ENCODE assay signal across 28 mouse cellular contexts in genomic region chr10:118477297-118477696, GRCm38 (mm10). TPM values are rescaled to one million over a fixed set of nuclear protein-coding genes. Genes with fewer than 3 reads are reported as not detected.
DNase-seq lines count a peak whose midpoint lies in the region; ATAC-seq lines count a peak whose summit lies in the region.
"Had no signal": no experiment of that assay in that cellular context is flagged by ENCODE, and none has a peak within 500 bp of the region (broad histone marks: within the 10 kb centered on the region; RNA-seq: fewer than 3 reads in every experiment).

No protein-coding gene starts in this region.

- 76% methylated on average over 2 of the region's 2 CpGs for whole genome bisulfite sequencing in intestine, embryonic 16.5 days

- no peaks in the 10 kb centered on the region for H3K27me3 ChIP-seq in intestine, embryonic 16.5 days (replicated peaks; ENCODE audit: control insufficient read depth, insufficient read depth, low read length)
- H3K27me3 ChIP-seq: CH12.LX; embryonic facial prominence, embryonic 15.5 days; forebrain, embryonic 15.5 days; heart, embryonic 15.5 days; hindbrain, embryonic 13.5 days; Patski had no signal

- no peak overlapping the region for H3K4me2 ChIP-seq in intestine, embryonic 16.5 days (ENCODE audit: low read depth, low read length)
- H3K4me2 ChIP-seq: embryonic facial prominence, embryonic 15.5 days; forebrain, embryonic 15.5 days; heart, embryonic 11.5 days; heart, embryonic 15.5 days; hindbrain, embryonic 13.5 days had no signal

- no peaks in the 10 kb centered on the region for H3K9me3 ChIP-seq in intestine, embryonic 16.5 days (ENCODE audit: control insufficient read depth, low read length)
- H3K9me3 ChIP-seq: embryonic facial prominence, embryonic 15.5 days; forebrain, embryonic 10.5 days; forebrain, embryonic 15.5 days; heart, embryonic 15.5 days; hindbrain, embryonic 13.5 days had no signal

- no peak overlapping the region for H3K9ac ChIP-seq in intestine, embryonic 16.5 days (ENCODE audit: low read depth, low read length)
- H3K9ac ChIP-seq: embryonic facial prominence, embryonic 15.5 days; forebrain, embryonic 15.5 days; heart, embryonic 15.5 days; hindbrain, embryonic 13.5 days had no signal

- no peak overlapping the region for H3K4me3 ChIP-seq in intestine, embryonic 16.5 days (ENCODE audit: low read length)
- H3K4me3 ChIP-seq: embryonic facial prominence, embryonic 15.5 days; erythroblast, embryonic 14.5 days; forebrain, embryonic 10.5 days; forebrain, embryonic 15.5 days; heart, adult 2 months; heart, embryonic 15.5 days; hindbrain, embryonic 13.5 days had no signal

- H3K36me3 ChIP-seq in intestine, embryonic 16.5 days (ENCODE audit: control insufficient read depth, insufficient read depth, low read length): no peaks in the 10 kb centered on the region
- H3K36me3 ChIP-seq: embryonic facial prominence, embryonic 15.5 days; forebrain, embryonic 10.5 days; forebrain, embryonic 15.5 days; heart, embryonic 15.5 days; hindbrain, embryonic 13.5 days had no signal

- DNase-seq in spleen, postnatal 36 days (ENCODE audit: low spot score in 2 of 2): peak; percentile 43 to 54
- DNase-seq in spleen, postnatal 10 days (ENCODE audit: low spot score in 2 of 2): no peak
- DNase-seq in induced T-regulatory cell, adult 2 months (ENCODE audit: low read depth): peak; percentile 68
- DNase-seq in naive thymus-derived CD4-positive, alpha-beta T cell, adult 2 months (ENCODE audit: low read depth): peak; percentile 25
- DNase-seq in thymus, postnatal 25 days: no peak
- DNase-seq in thymus, postnatal 36 days: no peak
- no peak for DNase-seq in left cerebral cortex, adult 8-10 months (ENCODE audit: low spot score in 2 of 2)
- DNase-seq: adrenal gland, postnatal 25 days; B cell, adult 2 months; cerebellum, adult 18-20 months; cerebellum, adult 9-11 months; cerebellum, postnatal 36 days; heart, adult 2 months; heart, postnatal 14 days had no signal

- H3K27ac ChIP-seq in intestine, embryonic 16.5 days (ENCODE audit: low read length): no peak overlapping the region
- H3K27ac ChIP-seq: embryonic facial prominence, embryonic 15.5 days; forebrain, embryonic 10.5 days; forebrain, embryonic 15.5 days; heart, adult 2 months; heart, embryonic 15.5 days; hindbrain, embryonic 13.5 days; hindbrain, postnatal 0 days had no signal

- ATAC-seq in intestine, embryonic 16.5 days: no peak
- ATAC-seq: forebrain, embryonic 15.5 days; hindbrain, postnatal 0 days; Patski had no signal

- no peaks in the 10 kb centered on the region for H3K4me1 ChIP-seq in intestine, embryonic 16.5 days (ENCODE audit: control insufficient read depth, insufficient read depth, low read length)
- H3K4me1 ChIP-seq: embryonic facial prominence, embryonic 15.5 days; forebrain, embryonic 10.5 days; forebrain, embryonic 15.5 days; heart, embryonic 15.5 days; hindbrain, embryonic 13.5 days had no signal

RNA-seq across cellular contexts. Expression of gene Ifng, which starts 36.5 kb away (rescaled TPM):
- not detected in 2 replicates for polyA plus RNA-seq in intestine, embryonic 16.5 days (2015; fragmentation: Nextera tagmentation; extraction: Ambion mirVana)
- not detected for total RNA-seq in left cerebral cortex, adult 8-10 months (2022)
- total RNA-seq: adrenal gland, postnatal 25 days; CH12.LX; gastrocnemius, adult 8-10 months; gastrocnemius, postnatal 4 days; heart, adult 2 months; heart, postnatal 14 days had no signal
- polyA plus RNA-seq: embryonic facial prominence, embryonic 11.5 days; embryonic facial prominence, embryonic 15.5 days; erythroblast, embryonic 14.5 days; forebrain, embryonic 10.5 days; forebrain, embryonic 15.5 days; heart, adult 2 months; heart, embryonic 11.5 days; heart, embryonic 15.5 days; hindbrain, embryonic 13.5 days; hindbrain, postnatal 0 days; Patski had no signal

Comparison
In these comparisons a context has a peak if more than half of its experiments do, and no peak if none do; other contexts are left out.
1. DNase-seq: peak in spleen, postnatal 36 days (2 of 2), induced T-regulatory cell, adult 2 months (single experiment) and naive thymus-derived CD4-positive, alpha-beta T cell, adult 2 months (single experiment); none in spleen, postnatal 10 days (0 of 2), thymus, postnatal 25 days (single experiment), thymus, postnatal 36 days (0 of 2) and left cerebral cortex, adult 8-10 months (0 of 2).